Mouse (Mus musculus) right cerebral cortex, adult 18-20 months (tissue): ENCODE data around the gene Hoxd9.

Source experiments
- DNase-seq: peaks from one replicate; pipeline ENCODE4 v3.0.0; 2022; ENCODE audit warnings: mixed read lengths

The Hoxd9 gene

DNA sequence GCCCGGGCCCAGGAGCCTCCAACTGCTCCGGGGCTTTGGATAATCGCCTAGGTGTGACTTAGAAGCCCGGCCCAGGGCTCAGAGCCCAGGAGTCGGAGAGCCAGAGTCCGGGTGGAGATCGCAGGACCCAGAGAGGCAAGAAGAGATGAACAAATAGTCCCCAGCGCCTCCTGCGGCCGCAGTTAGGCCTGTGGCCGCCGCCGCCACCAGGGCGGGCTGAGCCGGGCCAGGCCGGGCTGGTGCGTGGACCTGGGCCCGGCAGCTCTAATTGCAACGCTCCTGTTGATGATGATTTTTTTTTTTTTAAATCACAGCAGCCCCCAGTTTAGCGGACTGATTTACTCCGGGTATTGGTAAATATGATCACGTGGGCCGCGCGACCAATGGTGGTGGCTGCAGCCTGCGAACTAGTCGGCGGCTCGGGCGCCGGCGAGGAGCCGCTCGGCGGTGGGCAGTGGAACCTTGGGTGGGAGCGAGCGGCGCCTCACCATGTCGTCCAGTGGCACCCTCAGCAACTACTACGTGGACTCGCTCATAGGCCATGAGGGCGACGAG, at the start of gene Hoxd9:
Hoxd9 (plus strand) TSS at position 161 of the 555 bp plus-strand sequence.
- no peak for DNase-seq

DNA sequence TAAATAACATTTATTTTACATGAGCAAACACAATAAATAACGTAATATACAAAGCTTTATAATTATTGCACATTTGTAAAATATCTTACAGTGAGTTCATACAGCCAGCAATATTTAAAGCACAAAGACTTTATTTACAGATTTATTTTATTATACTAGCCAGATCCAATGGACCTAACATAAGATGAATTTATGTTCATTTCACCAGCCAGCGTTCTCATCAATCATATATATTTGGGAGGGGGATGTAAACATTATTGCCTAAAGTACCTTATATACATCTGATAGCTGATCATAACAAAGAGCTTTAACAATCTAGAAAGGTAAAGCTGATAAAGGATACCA, 44.6 kb upstream of the Hoxd9 start:
- DNase-seq: no peak

DNA sequence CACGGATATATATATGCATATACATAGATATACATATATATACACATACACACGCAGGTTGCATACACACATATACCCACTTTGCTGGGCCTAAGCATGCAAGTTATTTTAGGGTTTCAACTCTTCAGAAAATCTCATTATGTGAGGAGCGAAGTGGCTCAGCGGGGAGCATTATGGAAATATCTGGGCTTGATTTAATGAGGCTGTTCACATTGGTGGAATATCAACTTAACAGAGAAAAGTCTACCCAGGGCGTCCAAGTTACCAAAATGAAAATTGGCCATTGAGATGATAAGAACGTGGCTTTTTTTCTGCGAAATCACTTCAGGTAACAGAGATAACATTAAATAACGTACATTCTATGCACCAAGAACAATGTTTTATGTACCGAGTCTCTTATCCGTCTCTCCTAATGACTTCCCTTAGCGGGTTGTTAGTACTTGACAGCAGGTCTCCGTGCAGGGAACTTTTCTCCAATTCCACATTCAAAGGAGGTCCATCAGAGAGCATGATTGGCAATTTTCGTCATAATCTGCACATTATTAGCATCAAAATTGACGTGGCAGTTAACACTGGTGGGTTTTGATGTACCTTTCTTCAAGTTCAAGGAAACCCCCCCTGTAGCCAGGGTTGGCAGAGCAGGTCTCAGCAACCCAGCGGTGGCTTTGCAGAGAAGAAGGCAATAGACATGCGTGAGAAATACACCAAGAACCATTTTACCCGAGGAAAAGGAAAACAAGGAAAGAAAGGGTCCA, 43.6 kb upstream of the Hoxd9 start:
- DNase-seq: no peak

DNA sequence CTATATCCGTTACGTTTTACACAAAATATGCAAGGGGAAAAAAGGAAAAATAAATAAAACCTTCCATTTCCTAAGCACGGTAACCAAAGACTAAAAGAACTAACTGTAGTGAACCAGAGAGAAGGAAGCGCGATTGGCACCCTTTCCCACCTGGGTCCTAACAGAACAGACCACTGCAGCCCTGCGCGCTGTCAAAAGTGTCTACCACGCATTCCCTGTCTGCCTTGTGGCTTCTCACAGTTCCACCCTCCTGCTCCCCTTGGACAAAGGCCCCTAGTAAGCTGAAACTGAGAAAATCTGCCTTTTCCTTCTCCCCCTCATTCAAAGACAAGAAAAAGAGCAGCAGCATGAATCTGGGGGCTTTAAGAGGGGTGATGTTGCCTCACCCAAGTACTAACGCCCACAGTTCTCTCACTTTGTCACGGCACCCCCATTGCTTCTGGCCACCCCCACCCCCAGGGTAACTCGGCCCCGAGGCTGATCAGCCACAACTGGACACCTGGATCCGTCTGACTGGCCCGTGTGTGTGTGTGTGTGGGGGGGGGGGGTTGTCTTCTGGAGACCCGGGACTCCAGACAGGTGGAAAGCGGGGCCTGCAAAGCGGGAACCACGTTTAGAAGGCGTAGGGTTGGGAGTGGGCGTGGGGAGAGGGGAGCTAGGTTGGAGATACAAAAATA, 42.6 kb upstream of the Hoxd9 start:
- no peak for DNase-seq

DNA sequence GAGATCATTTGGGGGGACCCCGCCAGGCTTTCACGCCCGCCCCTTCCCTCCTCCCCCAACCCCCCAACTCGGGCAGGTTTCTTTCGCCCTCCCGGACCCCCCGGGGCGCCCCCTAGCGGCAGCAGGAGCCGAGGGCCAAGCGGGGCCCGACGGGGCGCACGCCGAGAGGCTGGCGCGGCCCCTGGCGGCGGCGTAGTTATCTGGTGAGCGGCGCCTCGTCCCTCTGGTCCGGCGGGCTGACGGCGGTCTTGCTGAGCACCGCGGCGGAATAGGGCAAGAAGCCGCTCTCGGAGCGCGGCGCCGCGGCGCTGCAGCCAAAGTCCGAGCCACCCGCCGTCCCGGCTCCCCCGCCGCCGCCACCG, 42.1 kb upstream of the Hoxd9 start:
- DNase-seq: no peak

DNA sequence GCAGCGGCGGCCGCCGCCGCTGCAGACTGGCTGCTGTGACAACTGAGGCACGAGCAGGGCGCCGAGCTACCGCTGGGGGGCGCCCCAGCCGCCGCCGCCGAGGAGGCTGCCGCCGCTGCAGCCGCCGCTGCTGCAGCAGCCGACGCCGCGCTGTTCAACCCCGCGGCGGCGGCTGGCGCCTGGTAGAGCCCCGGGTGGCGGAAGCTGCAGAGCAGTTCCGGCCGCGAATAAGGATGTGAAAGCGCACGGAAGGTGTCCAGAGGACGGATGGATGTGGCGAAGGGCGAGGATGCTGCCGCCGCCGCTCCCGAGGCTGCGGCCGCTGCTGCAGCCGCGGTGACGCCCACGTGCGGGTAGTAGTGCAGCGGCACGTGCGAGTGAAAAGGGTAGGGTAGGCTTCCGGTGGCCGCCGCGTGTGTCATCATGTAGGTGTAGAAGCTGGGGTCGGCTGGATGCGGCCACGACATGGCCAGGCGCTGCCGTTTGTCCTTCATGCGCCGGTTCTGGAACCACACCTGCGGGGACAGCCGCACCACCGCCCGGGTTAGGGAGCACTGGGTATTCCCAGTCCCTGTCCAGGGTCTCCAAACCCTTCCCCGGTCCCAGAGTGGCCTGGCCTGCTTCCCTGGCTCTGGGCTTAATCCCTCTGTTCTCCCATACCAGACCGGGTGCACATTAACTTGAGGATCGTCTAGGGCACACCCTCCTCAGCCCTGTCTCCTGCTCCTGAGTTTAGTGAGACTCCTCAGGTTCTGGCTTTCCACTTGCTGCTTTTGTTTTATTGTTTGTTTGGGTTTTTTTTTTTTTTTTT, 41.5 kb upstream of the Hoxd9 start:
- DNase-seq: no peak

DNA sequence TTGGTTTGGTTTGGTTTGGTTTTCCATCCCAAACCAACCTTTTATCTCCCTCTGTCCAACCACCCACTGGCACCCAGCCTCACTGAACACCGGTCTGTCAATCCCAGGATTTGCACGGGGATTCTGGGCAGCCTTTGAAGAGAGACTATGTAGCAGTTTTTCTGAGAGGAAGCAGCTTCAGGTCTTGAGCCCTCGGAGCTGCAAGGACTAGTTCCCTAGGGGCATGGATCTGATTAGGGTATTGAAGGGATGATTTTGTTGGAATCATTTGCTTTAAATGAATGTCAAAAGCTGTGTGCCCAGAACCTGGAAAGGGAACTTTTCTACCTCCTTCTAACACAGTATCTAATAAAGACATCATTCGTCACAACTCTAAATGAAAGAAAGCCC, 40.9 kb upstream of the Hoxd9 start:
- DNase-seq: no peak

DNA sequence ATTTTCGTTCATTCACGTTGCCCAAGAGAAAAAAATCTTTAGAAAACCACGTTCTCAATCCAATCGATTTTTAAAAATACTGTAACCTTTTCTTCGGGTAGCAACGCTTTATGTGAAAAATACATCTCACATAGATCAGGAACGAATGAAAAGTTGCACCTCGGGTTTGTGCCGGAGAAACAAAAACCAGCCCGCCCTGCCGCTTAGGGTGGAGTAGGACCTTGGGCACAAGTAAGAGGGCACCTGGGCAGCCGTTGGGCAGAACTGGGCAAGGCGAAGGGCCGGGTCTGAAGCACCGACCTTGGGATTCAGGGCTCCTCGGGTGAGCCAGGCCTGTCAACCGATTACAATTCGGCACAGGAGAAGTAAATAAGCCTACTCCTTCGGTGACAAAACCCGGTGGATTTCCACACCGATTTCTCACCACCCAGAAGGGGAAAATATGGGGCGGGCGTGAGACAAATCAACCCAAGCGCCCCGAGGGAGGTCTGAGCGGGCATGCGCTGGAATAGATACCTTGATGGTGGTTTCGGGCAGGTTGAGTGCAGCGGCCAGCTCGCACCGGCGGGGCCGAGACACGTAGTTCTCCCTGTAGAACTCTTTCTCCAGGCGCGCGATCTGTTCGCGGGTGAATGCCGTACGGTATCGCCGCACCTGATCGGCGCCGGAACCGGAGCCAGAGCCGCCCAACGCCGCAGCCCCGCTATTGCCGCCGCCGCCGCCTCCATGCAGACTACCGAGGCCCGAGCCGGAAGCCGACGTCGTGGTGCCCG, 40.1 kb upstream of the Hoxd9 start:
- DNase-seq: no peak

DNA sequence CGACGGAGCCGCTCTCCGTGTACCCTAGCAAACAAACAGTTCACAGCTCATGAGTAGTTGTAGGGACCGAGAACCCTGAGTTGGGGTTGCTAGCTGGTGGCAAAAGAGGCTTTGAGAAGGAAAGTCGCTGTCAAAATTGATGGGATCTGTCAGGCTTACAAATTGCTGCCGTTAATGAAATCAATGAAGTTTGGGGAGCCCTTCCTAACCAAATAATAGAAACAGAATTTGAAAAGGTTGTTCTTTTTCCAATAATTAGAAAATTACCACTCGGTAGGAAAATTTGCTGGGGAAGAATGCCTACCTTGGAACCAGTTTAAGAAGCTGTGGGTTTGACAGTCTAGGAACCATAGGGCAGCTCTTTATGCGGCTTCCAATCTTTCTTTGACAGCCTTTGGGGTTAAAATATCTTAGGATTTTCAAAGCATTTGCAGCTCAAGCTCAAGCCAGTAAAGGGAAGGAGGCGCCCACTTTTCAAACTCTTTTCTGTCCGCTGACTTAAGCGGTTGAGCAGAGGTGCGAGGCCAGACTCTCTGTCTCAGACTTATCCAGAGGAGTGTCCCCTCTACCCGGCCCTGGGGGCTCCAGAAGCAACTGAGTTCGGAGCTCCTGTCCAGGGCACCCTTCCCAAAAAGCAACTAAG, 39.4 kb upstream of the Hoxd9 start:
- no peak for DNase-seq

DNA sequence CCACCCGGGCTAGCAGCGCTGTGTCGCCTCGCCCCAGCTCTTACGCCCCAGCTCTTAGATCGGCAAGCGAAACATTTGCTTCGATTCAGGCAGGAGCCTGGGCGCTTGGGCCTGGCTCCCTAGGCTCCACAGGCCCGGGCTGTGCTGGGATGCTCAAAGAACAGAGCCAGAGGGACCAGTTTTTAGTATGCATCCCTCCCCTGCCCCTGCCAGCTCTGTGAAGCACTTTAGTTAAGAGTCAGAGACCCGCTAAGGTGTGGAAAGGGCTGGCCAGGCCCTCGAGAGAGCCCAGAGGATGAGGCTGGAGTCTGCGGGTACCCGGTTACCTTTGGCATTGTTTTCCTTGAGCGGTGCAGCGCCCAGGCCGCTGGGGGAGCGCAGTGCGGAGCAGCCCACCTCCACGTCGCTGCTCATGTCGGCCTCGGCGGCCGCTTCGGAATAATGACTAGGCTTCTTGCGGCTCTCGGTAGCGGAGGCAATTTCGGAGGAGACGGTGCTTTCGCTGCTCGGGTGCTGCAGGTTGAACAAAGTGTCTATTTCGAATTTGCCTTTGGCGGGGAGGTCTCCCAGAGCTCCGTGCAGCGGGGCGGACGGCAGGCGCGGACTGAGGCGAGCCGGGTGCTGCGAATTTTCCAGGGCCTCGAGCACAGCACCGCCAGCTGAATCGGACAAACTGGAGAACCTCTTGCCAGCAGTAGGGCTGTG, 38.7 kb upstream of the Hoxd9 start:
- no peak for DNase-seq

DNA sequence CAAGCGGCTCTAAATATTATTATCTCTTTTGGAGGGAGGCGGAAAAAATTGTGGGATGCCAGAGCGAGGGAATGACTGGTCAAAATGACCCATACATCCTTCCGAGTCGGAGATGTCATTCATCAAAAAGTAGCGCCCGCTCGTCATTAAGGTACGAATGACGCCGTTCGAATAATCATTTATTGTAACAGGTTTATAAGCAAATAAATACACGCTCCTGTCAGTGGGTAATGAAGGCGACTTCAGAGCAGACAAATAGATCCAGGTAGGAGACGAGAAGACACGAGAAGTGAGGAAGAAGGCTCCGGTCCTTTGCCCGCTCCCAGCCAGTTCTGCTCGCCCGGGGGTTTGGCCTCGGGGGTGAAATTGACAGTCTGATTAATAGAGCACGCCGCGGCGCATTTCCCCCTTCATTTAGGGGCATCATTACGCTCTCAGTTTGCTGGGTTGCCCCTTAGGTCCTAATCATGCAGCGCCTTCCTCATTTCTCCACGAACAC, 38.0 kb upstream of the Hoxd9 start, which contains the start of gene Evx2:
Evx2 (minus strand) TSS at position 51 of the 499 bp plus-strand sequence.
- no peak for DNase-seq

DNA sequence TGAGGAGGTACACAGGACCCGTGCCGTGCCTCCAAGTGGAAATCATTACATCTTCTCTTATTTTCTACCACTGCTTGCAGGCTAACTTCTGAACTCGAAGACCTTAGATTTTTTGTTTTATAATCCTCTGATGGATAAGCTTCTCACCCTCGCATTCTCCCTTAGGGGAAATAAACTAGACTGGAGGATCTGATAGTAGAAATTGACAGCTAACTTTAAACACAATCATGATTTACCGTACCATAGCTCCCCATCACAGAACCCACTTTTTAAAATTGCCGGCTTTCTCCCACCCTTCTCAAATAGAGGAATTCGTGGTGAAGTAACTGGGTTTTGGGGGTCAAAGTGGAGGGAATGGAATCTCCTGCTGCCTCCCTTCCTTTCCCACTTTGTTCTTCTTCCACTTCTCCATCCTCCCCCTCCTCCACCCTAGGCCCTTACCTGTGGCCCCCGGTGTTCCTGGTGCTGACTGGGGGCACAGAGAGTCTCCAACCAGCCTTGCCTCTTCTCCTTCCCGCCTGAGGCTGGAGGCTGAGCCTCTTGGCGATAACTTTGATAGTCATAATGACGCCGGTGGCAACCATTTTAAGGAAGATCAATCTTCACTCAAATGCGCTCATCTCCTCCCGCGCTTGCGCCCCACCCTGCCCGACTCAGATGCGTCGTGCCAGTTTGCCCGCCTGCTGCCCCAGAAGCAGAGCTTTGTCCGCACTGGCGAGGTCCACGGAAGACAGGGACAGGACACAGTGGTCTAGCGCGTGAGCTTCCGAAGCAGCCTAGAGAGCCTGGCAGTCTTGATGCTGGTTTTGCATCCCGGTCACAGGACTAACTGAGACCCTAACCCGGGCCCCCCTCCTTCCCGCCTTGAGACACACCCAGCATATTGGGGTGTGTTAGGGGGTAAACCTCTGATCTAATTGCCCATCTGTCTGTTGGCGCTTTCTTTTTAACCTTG, 36.8 kb upstream of the Hoxd9 start:
- no peak for DNase-seq

DNA sequence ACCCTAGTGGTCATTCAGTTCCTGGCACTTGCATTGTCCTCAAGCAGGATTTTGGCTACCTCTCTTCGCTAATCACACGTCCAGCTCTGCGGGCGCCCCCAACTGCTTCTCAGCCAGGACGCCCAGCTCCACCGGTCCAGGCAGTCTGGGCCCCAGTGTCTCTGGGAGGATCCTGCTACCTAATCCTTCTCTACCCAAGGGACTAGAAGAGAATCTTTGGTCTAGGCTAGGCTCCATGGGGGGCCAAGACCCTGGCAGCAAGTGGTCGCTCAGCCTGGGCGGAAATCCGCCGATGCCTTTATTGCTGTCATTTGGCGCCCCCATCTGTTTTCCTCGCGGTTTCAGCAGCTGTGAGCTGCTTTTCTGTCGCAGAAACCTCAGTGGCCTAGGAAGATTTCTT, 35.8 kb upstream of the Hoxd9 start:
- no peak for DNase-seq

DNA sequence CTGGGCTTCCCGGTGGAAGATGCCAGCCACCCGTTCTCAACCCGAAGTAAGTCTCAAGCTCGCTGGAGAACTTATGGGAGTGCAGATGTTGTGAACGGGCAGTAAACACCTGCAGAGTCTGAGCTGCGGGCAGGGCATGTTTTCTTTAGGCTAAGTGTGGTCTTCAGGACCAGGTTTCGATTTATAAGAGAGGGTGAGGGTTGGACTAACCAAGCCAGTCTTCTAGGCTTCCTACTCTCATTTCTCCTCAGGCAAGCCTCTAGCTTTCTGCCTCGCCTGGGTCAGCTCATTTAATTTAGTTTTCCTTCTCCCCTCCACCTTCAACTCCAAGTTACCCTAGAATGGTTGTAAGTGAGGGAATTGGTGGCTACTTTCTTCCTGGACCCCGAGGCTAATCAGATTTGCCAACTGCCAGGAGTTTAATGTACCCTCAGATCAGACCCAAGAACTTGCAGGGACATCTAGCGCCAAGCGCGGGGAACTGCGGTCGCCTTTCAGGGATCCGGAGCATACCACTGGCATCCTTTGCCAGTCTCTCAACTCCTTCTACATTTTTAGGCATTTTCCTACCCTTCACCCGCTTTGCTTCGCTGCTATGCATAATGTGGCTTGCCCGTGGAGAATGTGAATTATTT, 34.1 kb upstream of the Hoxd9 start:
- DNase-seq: peak; percentile 63

DNA sequence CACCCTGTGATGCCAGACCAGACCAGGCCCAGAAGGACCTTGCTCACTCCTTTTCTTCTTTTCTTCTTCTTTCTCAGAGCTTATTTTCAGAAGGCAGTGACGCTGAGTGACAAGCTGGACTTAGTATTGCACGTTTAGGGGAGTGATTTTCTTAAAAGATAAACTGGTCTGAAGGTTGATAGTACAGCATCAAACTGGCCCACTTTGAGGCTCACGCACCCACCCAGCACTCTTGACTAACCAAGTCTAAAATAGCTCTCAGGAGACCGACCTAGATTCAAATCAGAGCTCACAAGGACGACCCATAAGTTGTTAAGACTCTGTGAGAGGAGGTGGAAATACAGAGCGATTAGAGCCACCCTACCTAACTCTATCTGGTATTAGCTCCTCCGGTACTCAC, 31.1 kb upstream of the Hoxd9 start:
- DNase-seq: no peak

DNA sequence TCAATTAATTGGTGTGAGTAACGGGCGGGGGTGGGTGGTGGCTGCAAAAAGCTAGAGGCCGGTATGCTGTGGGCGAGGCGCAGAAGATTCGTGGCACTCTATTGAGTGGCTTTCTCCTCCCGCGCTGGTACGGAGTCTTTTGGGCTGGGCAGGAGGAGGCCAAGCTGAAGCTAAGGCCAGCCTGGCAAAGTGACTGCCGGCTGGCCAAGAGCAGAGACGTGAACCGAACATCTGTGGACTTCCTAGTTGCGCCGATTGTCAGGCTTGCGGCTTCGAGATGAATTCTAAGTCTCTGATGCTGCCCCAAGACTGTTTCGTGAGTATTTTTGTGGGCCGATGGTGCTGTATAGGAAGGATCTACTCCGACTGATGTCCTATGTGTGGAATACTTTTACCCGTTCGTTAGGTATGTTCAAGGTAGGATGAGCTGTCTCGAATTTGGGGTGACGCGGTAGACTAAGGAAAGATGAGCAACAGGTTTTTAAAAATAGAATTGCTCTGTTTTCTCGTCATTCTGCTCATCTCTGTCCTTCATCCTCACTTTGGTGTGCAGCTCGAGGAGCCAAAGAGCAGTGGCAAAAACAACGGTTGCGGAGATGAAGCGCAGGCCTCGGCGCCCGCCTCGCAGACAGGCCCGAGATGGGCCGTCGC, 30.2 kb upstream of the Hoxd9 start:
- no peak for DNase-seq

DNA sequence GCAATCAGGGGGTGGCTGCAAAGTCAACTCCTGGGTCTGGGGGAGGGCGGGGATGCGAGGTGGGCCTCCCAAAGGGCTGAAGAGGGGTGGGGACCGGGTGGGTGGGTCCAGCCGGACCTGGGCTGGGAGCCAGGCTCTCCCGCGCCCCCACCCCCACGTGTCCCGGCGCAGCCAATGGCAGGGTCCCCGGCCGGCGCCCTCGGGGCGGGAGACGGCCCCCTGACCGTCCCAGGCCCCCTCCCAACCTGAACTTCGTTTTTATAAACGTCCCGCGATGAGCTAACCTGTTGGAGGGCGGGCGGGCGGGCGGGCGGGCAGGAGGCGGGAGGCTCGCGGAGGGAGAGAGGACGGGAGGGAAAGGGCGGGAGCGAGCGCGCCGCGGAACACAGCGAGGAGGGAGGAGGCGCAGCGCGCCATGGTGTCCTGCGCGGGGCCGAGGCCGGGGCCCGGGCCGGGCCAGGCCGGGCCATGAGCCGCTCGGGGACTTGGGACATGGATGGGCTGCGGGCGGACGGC, 29.6 kb upstream of the Hoxd9 start, which contains the start of gene Hoxd13:
Hoxd13 (plus strand) TSS at position 469 of the 516 bp plus-strand sequence.
- DNase-seq: no peak

DNA sequence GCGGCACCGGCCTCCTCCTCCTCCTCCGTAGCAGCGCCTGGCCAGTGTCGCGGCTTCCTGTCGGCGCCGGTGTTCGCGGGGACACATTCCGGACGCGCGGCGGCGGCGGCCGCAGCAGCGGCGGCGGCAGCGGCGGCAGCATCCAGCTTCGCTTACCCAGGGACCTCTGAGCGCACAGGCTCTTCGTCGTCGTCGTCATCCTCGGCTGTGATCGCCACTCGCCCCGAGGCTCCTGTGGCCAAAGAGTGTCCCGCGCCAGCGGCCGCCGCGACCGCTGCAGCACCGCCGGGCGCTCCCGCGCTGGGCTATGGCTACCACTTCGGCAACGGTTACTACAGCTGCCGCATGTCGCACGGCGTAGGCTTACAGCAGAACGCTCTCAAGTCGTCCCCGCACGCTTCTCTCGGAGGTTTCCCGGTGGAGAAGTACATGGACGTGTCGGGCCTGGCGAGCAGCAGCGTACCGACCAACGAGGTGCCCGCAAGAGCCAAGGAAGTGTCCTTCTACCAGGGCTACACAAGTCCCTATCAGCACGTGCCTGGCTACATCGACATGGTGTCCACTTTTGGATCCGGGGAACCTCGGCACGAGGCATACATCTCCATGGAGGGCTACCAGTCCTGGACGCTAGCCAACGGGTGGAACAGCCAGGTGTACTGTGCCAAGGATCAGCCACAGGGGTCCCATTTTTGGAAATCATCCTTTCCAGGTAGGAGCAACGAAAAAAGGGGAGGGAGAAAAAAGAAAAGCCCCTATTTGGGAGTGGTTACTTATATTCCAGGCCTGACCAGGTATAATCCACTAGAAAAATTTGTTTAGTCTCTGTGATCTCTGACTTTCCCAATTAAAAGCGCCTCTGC, 28.9 kb upstream of the Hoxd9 start:
- no peak for DNase-seq
